Mouse (Mus musculus) monocyte, adult 5-6 weeks (primary cell): ENCODE measurements around the gene Ptprs. TPM values are rescaled to one million over a fixed set of nuclear protein-coding genes. Genes with fewer than 3 reads are reported as not detected.
A peak's percentile ranks its signal among the peaks of the same experiment; 100 is the strongest.

Experiments
- ATAC-seq: fragments of 153-309, 156-312 bp; replicated peaks from 2 replicates; pipeline ENCODE4 v1.8.0; 2017; ENCODE audit warnings: mild to moderate bottlenecking; ENCODE audit not compliant: low TSS enrichment, insufficient number of reproducible peaks, severe bottlenecking, poor library complexity, low FRiP score
- total RNA-seq: library from RNA; stranded (forward); fragments of 200-1000, 200-491, 200-594 nt; gene quantifications from 3 replicates; pipeline ENCODE4 v1.2.3, GENCODE M21; 2017

The Ptprs gene
- total RNA-seq, 1 experiment from 2014 or later = 40.8 TPM

- 0 out of 2 replicates have a peak, but pooled peaks have one; percentile 19 for ATAC-seq
Measured at GRCm38 (mm10) chr17:56405856-56406840, 70.1 kb downstream of the Ptprs start.

DNA sequence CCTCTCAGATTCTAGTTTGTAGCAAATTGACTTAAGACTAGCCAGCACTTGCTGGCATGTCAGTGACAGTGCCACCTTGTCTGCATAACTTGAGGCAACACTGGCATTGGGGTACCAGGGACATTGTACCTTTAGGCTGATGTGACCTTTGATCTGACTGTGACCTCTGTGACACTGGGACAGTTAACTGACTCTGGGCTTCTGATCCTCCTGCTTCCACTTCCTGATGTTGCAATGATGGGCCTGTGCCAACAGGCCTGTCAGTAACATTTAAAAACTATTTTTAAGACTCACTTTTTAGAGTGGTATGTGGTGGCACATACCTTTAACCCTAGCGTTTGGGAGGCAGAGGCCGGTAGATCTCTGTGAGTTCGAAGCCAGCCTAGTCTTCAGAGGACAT lies 70.9 kb downstream of the Ptprs start:
- 0 out of 2 replicates have a peak, but pooled peaks have one; percentile 28 for ATAC-seq

DNA sequence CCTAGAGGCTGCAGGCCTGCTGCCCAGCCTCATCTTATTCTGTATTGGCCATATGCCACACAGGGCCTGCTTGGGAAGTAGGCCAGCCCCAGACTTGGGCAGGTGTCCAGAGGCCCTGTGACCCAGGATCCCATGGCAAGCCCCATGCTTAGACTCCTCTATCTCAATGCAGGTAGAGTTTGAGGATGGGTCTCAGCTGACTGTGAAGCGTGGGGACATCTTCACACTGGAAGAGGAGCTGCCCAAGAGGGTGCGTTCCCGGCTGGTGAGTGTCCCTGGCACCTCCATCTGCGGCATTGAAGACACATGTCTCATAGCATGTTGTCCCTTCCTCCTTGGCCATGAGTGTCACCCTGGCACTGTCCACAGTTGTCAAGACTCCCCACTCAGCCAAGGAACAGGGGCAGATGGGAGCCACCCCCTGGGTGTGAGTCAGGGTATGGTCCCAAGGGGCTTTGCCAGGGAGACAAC lies 75.2 kb downstream of the Ptprs start:
- ATAC-seq = no peak

DNA sequence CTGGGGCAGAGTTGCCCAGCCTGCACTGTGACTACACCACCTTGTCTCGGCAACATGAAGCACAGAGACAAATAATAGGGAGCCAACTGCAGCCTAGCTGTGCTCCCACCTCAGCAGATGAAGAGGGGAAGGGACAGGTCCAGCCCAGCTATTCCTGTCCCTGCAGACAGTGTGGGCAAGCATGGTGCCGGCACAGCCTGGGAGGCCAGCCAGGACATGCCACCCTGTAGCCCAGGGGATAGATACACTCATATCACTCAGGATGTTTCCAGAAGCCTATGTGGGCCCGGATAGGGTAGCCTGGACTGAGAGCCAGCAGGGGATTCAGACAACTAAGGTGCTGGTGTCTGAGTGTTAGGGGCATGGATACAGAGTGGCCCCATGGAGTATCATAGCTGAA lies 76.1 kb downstream of the Ptprs start:
- no peak for ATAC-seq

GRCm38 (mm10) chr17:56396051-56396450 lies 80.2 kb downstream of the Ptprs start:
- no peak for ATAC-seq

DNA sequence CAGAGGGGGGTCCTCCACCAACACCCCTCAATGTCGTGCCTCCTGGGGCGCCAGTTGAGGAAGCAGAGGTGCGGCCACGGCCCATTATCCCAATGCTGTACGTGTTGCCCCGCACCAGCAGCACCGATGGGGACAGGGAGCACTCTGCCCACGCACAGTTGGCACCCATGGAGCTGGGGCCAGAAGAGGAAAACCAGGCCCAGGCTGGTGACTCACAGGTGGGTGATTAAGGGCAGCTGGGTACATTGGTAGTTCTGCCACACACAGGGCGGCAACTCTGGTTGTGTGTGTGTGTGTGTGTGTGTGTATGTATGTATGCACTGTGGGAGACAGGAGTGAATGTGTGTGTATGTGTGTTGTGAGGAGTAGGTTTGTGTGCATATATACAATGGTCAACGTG lies 82.4 kb downstream of the Ptprs start:
- ATAC-seq = no peak

DNA sequence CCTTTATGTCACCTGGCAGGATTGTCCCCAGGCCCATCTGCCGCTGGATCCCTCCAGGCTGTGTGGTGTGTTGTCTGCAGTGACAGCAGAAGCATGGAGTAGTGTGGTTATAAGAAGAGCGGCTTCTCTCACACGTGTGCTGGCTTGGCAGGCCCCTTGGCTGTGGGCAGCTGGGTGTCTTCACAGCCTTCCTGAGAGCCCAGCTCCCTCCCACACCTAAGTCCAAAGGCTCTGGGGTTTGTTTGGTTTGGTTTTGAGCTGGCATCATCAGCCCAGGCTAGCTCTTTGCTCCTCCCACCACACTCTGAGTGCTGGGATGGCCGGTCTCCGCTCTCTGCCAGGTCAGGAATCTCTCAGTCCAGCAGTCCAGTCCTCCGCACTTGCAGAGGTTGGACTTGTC lies 83.0 kb downstream of the Ptprs start:
- ATAC-seq = no peak

DNA sequence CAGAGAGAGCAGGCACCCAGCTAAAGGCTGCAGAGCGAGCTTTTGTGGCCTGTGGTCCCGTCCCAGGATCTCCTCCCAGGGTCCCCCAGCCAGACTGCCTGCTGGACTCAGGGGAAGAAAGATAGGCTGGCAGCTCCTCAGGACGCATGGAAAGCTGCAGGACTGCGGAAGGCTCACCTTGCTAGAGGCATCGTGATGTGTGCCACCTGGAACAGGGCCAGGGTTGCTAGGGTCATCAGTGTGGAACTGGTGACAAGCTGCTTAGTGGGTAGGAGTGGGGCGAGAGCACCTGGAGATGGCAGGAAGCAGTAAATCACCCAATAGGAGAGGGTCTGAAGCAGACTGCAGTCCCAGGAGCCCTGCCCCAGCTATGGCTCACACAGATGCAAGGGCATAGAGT lies 88.7 kb downstream of the Ptprs start:
- ATAC-seq = no peak

- ATAC-seq = no peak
Measured at GRCm38 (mm10) chr17:56384903-56385302, 91.4 kb downstream of the Ptprs start.

DNA sequence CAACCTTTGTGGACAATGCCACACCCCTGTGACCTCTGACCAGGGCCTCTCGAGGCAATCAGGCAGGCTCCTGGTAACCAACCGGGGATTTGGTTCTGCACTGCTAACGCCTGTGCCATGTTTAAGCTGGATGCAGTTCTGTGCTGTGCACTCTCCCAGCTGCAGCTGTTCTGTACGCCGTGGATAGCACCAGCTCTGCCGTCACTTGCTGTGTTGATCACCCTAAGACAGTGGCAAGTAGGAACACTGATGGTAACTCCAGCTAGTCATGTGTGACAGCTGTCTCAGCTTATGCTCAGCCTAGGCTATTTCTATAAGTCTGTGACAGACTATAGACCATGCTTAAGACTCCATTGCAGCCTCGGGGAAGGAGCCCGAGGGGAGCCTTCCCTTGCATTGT lies 93.3 kb downstream of the Ptprs start:
- ATAC-seq = no peak

DNA sequence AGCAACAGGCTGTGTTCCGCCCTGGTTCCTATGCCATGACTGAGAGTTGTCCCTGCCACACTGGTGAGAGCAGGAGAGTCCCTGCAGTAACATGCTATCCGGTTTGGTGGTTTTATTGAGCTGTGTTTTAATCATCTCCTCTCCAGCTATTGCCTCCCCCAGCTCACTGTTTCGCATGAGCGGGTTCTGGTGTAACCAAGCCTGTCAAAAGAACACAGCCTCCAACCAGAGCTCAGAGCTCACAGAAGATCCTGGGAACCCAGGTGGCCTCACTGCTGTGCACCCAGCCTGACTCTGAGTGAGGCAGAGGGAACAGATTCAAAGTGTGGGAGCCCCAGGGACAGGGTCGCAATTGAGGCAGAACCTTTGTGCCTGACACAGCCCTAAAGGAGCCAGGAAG lies 95.1 kb downstream of the Ptprs start:
- no peak for ATAC-seq

GRCm38 (mm10) chr17:56380286-56380685 lies 96.0 kb downstream of the Ptprs start:
- no peak for ATAC-seq

DNA sequence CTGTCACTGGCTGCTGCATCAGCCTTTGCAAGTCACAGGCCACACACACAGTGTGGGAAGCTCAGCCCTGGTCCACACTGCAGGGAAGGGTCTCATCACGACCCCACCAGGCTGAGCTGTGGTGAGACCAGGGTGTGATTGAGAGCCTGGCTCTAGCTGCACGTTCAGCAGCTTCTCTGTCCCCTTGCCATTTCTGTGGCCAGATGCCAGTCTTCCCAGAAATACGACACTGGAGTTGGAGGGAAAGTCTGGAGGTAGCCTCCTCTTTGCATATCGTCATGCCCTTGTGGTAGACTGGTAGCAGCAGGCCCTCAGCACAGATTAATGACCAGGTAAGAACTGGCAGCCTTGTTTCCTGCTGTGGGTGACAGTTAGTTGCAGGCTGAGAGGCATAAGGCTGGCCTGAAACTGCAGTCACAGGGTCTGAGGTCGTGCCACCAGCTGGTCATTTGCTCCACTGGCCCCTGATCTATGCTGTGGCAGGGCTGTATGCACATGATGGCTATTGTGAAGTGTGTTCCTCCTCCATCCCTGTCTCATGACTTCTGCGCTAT lies 96.9 kb downstream of the Ptprs start:
- no peak for ATAC-seq

DNA sequence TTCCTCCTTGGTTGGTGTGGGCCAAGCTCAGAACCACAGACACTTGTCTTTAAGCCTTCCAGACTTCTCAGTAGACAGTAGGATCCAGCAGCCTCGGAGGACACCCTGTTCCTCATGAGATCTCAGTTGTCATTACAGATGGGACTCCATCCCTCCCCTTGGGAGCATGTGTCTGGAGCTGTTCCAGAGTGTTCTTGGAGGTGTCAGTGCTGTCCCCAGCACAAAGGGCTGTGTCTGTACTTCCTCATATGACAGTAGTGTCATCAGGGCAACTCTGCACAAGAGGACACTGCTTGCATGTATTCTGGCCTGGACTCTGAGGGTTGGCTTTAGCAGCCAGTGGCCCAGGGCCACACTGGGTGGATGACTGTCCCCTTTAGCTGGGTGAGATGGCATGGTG lies 101.4 kb downstream of the Ptprs start:
- ATAC-seq = no peak

DNA sequence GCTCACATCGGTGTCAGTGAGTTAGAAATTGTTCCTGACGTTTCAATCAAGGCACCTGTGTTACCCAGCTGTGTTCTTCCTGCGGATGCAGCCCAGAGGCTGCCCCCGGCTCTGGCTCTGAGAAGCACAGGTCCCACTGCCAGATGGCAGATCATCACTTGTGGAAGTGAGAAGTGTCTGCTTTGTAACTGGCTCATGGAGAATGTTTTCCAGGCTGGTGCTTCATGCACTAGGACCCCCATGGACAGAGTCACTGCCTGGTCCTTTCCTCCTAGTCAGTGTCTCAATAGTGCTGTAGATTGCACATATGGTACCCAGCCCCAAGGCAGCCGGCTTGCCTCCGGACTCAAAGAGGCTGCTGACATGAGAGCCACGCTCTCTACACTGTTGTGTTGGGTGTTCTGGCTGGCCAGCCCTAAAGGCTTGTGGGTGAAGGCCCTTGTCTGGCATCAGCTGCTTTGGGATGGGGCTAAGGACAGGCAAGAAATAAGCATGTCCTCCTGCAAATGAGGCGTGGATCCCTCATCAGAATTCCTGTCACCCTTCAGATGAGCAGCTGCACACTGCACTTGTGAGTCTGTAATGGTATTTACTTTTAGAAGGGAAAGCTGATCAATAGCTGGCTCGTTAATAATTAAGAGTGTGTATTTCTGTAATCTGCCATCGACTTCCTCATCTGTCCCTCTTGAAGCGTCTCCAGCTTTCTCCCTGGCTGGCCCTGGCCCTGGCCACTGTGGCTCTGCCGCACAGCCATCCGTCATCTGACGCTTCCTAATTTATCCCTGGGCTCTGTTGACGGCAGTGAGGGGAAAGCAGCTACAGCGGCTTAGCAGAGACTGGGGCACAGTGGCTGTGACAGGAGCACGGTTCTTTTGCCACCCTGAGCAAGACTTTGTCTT lies 102.9 kb downstream of the Ptprs start:
- no peak for ATAC-seq

GRCm38 (mm10) chr17:56372109-56372508 lies 104.2 kb downstream of the Ptprs start:
- no peak for ATAC-seq

DNA sequence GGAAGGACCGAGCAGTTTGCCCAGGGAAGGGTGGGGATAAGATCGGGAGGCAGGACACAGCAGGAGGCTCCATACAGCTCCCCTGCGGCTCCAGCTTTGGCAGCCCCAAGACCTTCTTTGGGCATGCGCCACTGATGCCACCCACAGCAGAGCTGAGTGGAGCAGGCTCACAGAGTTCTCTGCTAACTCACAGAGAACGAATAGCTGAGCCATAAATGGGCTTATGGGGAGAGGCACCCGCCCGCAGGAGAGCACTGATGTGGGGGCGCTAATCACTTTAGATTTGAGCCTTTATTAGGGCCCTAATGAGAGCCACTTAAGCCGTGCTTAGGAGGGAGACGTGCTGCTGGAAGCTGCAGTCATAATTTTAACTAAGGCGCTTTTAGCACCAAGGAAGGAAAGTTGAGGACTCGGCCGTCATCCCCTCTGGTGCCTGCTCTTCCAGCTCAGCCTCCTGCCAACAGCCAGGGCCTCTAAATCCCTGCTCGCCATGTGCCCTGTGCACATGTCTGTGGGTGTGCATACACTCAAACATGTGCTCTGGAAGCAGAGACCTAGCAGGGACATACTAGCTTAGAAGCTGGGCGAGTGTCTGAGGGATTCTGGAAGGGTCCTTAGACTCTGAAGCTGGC lies 105.1 kb downstream of the Ptprs start:
- no peak for ATAC-seq

GRCm38 (mm10) chr17:56370090-56370489 lies 106.2 kb downstream of the Ptprs start:
- no peak for ATAC-seq
